Mouse (Mus musculus): Measurements from ENCODE around the gene Nup54.
A peak's percentile ranks its signal among the peaks of the same experiment; 100 is the strongest.

The Nup54 gene

GRCm38 (mm10) chr5:92411461-92412140, 23.4 kb downstream of the Nup54 start:
- no peak for DNase-seq

GRCm38 (mm10) chr5:92410486-92410885, 24.5 kb downstream of the Nup54 start:
- DNase-seq: no peak

- DNase-seq: no peak
These were observed 25.5 kb downstream of the Nup54 start for GRCm38 (mm10) chr5:92409361-92410155.

- no peak for DNase-seq
These were observed 30.7 kb downstream of the Nup54 start for GRCm38 (mm10) chr5:92404400-92404678.

- no peak for DNase-seq
These were observed 31.2 kb downstream of the Nup54 start for GRCm38 (mm10) chr5:92403562-92404399.

- DNase-seq: no peak
These were observed 32.2 kb downstream of the Nup54 start for GRCm38 (mm10) chr5:92402816-92403215.

GRCm38 (mm10) chr5:92398153-92398552, 36.9 kb downstream of the Nup54 start:
- DNase-seq: peak; percentile 30 to 33

- no peak for DNase-seq
These were observed 38.5 kb downstream of the Nup54 start for GRCm38 (mm10) chr5:92396476-92396875.

- no peak for DNase-seq
These were observed 39.3 kb downstream of the Nup54 start for GRCm38 (mm10) chr5:92395764-92396163.

GRCm38 (mm10) chr5:92393863-92394262, 41.2 kb downstream of the Nup54 start:
- no peak for DNase-seq

- DNase-seq: no peak
These were observed 42.5 kb downstream of the Nup54 start for GRCm38 (mm10) chr5:92392542-92392941.

- no peak for DNase-seq
These were observed 44.4 kb downstream of the Nup54 start for GRCm38 (mm10) chr5:92390615-92391014.

GRCm38 (mm10) chr5:92389977-92390376, 45.0 kb downstream of the Nup54 start:
- no peak for DNase-seq

- DNase-seq: no peak
These were observed 47.6 kb downstream of the Nup54 start for GRCm38 (mm10) chr5:92387433-92387832.

GRCm38 (mm10) chr5:92386643-92387042, 48.4 kb downstream of the Nup54 start:
- DNase-seq: no peak

- DNase-seq: no peak
These were observed 48.9 kb downstream of the Nup54 start for GRCm38 (mm10) chr5:92386102-92386501.

- DNase-seq: no peak
These were observed 50.2 kb downstream of the Nup54 start for GRCm38 (mm10) chr5:92384855-92385254.

- no peak for DNase-seq
These were observed 51.3 kb downstream of the Nup54 start for GRCm38 (mm10) chr5:92383747-92384146.

GRCm38 (mm10) chr5:92382349-92382679, 52.7 kb downstream of the Nup54 start:
- DNase-seq: no peak

- peak; percentile 13 to 43 for DNase-seq
These were observed 53.3 kb downstream of the Nup54 start for GRCm38 (mm10) chr5:92381550-92382348.

GRCm38 (mm10) chr5:92376795-92377405, 58.1 kb downstream of the Nup54 start:
- DNase-seq: no peak

- peak; percentile 29 to 50 for DNase-seq
These were observed 59.7 kb downstream of the Nup54 start for GRCm38 (mm10) chr5:92375368-92375767.
